Mouse (Mus musculus): ENCODE measurements around the gene Klra4.

- TF ChIP-seq POLR2A (IDR thresholded peaks at IDR 0.05; ENCODE audit: low read depth, low read length) (no peak), CTCF (IDR thresholded peaks at IDR 0.05; ENCODE audit: borderline replicate concordance, insufficient read depth, low read length) (no peak)
Measured at GRCm38 (mm10) chr6:130092336-130092948, 25.4 kb upstream of the Klra4 start.
